Mouse (Mus musculus) layer of hippocampus, adult 9-10 months (tissue): ENCODE data around the gene 2310039H08Rik.
"Not testable (repeated sequence)": the region's sequence is repeated elsewhere in the genome, so short reads cannot be mapped to it uniquely, and the experiment has no call there.

Source experiments
- DNase-seq: peaks from one replicate; pipeline ENCODE4 v3.0.0; 2022; ENCODE audit warnings: low spot score

Gene 2310039H08Rik

DNA sequence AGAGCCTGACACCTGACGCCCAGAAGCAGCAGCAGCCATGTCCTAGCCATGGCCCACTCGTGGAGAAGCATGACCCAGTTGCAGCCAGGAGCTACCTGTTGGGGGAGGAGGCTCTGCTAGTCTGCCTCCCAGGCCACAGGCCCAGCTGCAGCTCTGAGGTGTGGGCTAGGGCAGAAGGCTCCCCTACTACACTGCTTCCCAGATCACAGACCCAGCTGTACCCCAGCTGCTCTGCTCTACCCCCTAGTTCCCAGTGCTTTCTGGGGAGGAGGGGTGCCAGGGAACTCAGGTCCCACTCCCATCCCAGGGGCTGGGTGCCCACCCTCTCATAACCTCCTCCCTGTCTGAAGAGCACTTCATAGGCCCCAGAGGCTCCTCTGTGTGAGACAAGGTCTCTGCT is 8.9 kb upstream of the 2310039H08Rik start, which contains the start of gene Ptcra:
Gene Ptcra (minus strand): TSS at position 169 of the 400 bp plus-strand sequence.
- no peak for DNase-seq

GRCm38 (mm10) chr17:46764916-46765315 is 7.5 kb upstream of the 2310039H08Rik start:
- not testable (repeated sequence) for DNase-seq

GRCm38 (mm10) chr17:46767868-46768267 is 4.6 kb upstream of the 2310039H08Rik start:
- DNase-seq, result no peak

DNA sequence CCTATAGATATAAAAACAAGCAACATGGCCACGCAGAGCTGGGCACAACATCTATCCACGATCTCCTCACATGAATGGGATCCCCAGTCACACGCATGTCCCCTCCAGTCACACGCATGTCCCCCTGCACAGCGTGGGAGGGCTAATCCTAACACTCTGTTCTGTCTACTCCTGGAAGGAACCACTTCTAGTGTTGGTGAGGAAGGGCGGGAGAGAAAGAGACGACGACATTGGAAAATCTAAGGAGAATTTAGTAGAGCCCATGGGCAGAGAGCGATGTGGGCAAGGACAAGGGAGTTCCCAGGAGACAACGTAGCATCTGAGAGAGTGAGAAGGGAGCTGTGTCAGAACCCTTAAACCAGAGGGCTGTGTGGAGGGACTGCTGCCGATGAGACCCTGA is 1.9 kb upstream of the 2310039H08Rik start:
- DNase-seq, result no peak

GRCm38 (mm10) chr17:46771025-46771424 is 1.4 kb upstream of the 2310039H08Rik start:
- no peak for DNase-seq

GRCm38 (mm10) chr17:46771616-46772015 is 819 bp upstream of the 2310039H08Rik start:
- DNase-seq, result no peak

DNA sequence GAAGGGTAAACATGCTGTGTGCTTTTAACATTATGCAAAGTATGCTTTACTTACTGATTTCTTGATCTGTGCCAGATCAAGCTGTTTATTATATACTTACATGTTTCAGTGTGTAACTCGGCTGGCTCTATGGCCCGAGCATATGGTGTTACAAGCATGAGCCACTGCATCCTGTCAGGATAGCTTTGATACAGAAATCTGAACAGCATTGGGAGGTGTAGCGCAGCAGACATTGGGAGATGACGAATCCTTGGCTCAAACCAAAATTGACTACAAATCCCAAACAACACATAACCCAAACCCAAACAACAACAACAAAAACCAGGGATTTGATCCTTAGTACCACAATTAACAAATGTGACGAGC is 414 bp upstream of the 2310039H08Rik start:
- no peak for DNase-seq

DNA sequence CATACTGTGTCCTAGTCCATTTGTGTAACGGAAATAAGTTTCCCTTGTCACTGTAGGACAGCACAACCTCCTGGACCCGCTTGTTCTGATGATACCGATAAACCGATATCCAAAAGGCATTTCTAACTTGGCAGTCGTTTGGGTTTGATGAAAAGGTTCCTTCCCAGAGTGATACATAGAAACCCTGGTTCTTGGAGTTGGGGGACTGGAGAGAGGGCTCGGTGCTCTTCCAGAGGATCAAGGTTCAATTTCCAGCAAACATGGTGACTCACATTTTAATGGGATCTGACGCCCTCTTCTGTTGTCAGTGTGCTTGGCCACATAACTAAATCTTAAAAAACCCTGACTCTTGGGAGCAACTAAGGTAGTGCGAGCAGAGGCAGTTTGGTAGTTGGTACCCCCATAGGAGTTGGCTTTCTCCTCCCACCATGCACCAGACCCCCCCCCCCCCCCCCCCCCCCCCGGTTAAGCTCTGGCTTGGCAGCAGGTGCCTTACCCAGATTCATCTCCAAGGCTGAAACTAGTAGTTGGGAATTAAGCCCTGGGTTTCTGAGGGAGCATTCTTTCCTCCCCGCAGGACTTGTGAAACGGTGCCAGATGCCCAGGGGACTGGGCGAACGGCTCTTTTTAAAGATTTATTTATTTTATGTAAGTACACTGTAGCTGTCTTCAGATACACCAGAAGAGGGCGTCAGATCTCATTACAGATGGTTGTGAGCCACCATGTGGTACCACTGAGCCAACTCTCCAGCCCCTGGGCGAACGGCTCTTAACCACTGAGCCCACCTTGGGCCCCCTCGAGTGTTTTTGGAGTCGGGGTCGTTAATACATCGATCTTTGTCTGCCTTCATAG is 1.1 kb downstream of the 2310039H08Rik start:
- DNase-seq, result no peak

DNA sequence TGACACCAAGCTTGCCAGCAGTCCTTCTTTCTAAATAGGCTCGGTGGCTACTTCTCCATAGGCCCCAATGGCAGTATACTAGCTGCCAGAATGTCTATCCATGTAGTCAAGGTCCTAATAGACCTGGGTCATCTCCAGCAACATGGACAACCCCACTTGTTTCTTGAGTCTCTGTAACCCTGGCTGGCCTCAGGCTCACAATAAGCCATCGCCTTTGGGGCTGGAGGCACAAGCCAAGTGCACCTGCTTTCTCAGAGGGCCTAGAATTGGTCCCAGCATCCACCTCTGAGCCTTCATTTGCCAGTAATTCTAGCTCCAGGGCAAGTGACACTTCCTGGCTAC is 1.7 kb downstream of the 2310039H08Rik start:
- no peak for DNase-seq

DNA sequence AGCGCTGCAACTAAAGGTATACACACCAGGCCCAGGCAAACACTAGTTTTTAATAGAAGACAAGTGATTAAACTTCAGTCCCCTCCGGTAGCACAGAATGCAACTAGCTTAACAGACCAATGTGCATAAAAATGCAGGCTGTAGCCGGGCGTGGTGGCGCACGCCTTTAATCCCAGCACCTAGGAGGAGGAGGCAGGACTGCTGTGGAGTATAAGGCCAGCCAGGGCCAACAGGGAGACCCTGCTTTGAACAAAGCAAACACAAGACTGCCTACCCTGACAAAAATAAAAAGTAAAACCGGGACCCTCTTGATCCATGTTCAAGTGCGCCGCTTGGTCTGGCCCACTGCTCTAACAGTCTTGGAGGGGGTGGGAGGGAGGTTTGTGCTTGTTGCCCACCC is 2.6 kb downstream of the 2310039H08Rik start:
- no peak for DNase-seq

GRCm38 (mm10) chr17:46776087-46776486 is 3.7 kb downstream of the 2310039H08Rik start:
- no peak for DNase-seq

GRCm38 (mm10) chr17:46781876-46782275 is 9.4 kb downstream of the 2310039H08Rik start:
- no peak for DNase-seq

GRCm38 (mm10) chr17:46782341-46783221 is 10.1 kb downstream of the 2310039H08Rik start, which contains the start of gene Rpl7l1:
Gene Rpl7l1 (minus strand): TSS chr17:46782672.
- DNase-seq, result peak; percentile 90

DNA sequence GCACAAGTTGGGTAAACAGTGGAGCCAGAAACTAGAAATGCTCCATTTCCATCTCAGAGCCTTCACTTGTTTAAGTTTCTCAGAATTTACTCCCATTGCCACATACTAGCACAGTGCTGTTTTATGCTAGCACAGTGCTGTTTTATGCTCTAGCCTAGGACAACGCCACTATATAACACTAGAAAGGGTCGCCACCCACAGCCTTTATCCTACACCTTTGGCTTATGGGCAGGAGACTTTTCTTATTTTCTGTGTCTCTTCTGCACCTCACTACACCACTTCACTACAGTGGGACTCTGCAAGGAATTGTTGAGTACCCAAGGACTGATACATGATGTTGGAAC is 10.8 kb downstream of the 2310039H08Rik start:
- DNase-seq, result no peak

DNA sequence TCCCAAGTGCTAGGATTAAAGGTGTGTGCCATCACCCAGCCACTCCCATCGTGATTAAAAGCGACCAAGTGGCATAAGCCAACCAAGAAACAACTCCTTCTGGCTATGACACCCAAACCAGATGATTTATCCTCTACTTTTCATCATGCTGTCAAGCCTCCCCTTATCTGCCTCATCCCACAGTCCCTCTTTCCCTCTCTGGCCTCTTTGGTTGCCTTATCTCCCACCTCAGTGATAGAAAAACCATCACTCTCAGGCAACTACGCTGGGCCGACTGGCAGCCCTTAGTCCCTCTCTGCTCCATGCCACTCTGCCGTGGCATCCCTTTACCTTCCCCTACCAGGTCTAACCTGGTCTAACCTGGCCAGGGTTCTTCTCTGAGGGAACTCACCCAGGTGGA is 14.5 kb downstream of the 2310039H08Rik start:
- DNase-seq, result no peak

DNA sequence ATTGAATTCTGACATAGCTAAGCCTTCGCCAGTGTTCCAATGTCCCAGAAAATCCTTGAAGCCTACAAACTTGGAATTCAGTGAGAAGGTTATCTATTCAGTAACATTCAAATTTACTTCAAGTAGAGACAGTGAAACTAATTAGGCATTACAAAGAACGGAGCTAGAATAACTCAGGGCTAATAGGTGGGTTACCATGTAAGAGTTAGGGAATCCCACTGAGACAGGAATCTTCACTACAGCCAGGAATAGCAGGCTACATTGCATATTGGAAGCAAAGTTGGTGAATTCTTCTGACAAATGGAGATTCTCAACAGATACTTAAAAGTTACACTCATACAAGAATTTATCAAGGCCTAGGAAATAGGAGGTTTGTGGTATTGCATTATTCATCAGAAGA is 15.5 kb downstream of the 2310039H08Rik start:
- DNase-seq, result not testable (repeated sequence)

GRCm38 (mm10) chr17:46792963-46793362 is 20.5 kb downstream of the 2310039H08Rik start:
- no peak for DNase-seq

DNA sequence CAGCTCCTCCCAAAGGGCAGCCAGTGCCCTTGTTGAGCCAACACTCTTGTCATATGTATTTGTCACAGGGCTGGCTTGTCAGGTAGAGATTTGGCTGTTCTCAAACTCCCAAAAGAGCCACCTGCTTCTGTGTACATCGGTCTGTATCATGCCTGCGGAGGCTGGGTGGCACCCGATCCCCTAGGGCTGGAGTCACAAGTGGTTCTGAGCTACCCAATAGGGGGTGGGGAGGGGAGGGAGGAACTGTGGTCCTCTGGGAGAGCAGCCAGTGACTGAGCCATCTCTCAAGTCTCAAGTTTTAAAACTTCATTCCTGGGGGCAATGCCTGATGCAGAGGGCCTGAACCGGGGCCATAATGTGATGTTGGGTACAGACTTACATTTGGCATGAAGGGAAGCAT is 24.3 kb downstream of the 2310039H08Rik start:
- DNase-seq, result no peak

DNA sequence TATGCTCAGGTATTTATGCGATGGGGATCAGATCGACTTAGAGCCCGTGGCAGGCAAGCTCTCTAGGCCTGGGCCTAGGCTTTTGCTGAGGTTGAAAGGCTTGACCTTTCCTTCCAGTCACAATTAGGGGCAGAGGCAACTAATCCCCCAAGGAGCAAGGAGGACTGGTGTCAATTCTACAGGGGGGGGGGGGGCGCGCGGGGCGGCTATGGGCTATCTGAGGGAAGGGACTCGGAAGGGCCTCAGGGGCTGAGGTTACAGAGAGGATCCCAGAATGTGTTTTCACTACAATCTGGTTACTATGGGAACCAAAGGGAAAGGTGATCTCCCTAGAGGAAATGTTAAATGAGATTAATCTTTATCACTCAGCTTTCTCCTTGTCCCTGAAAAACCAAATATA is 25.0 kb downstream of the 2310039H08Rik start:
- DNase-seq, result no peak

- no peak for DNase-seq
These were observed 27.2 kb downstream of the 2310039H08Rik start for GRCm38 (mm10) chr17:46799680-46800079.

- no peak for DNase-seq
These were observed 29.3 kb downstream of the 2310039H08Rik start for GRCm38 (mm10) chr17:46801761-46802160.

DNA sequence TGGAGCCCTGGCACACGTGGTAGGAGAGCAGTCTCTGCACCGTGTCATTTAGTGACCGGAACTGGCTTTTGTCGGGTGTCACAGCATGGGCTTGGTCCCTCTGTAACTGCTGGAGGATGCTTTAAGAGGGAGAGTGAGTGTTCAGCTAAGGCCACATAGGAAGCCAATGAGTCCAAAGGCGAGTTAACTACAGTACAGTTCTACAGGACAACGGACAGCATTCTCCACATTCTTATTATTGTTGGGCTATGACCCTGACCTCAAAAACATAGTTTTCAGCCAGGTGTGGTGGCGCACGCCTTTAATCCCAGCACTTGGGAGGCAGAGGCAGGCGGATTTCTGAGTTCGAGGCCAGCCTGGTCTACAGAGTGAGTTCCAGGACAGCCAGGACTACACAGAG is 35.9 kb downstream of the 2310039H08Rik start:
- no peak for DNase-seq
